Mouse (Mus musculus): Measurements from ENCODE around the gene Trappc1. TPM values are rescaled to one million over a fixed set of nuclear protein-coding genes. Genes with fewer than 3 reads are reported as not detected.

The Trappc1 gene
- polyA plus RNA-seq, 1 experiment: 114 TPM

GRCm38 (mm10) chr11:69331152-69331551 is 7.4 kb downstream of the Trappc1 start:
- no peak overlapping the region for H3K4me3 ChIP-seq (ENCODE audit: insufficient read depth, poor library complexity, severe bottlenecking)
- H3K79me3 ChIP-seq (ENCODE audit: low read depth): no peaks in the 10 kb centered on the region
- TF ChIP-seq MYOG (IDR thresholded peaks at IDR 0.05; ENCODE audit: control insufficient read depth, extremely low read depth, insufficient read length): no peak
- no peak for TF ChIP-seq MYOD1 (IDR thresholded peaks at IDR 0.05; ENCODE audit: control insufficient read depth, insufficient read length, low read depth)
- TF ChIP-seq MAX (IDR thresholded peaks at IDR 0.05): no peak
- TF ChIP-seq FOSL1 (IDR thresholded peaks at IDR 0.05; ENCODE audit: insufficient read depth, low read length, poor library complexity, severe bottlenecking): no peak
- TF ChIP-seq CEBPB (IDR thresholded peaks at IDR 0.05; ENCODE audit: low read depth): no peak
- TF ChIP-seq USF1 (IDR thresholded peaks at IDR 0.05; ENCODE audit: low read depth): no peak
- TF ChIP-seq CTCF (IDR thresholded peaks at IDR 0.05; ENCODE audit: control insufficient read depth, insufficient read depth, insufficient read length): no peak

GRCm38 (mm10) chr11:69331929-69332405 is 8.2 kb downstream of the Trappc1 start:
- Histone ChIP-seq H3ac (ENCODE audit: control insufficient read depth, insufficient read length, low read depth) (no peak overlapping the region), H3K4me3 (ENCODE audit: insufficient read depth, poor library complexity, severe bottlenecking) (no peak overlapping the region), H3K79me3 (ENCODE audit: low read depth) (no peaks in the 10 kb centered on the region), H3K79me2 (ENCODE audit: control insufficient read depth, insufficient read depth) (no peaks in the 10 kb centered on the region), H3K27me3 (ENCODE audit: control insufficient read depth, insufficient read depth, insufficient read length) (no peaks in the 10 kb centered on the region), H3K36me3 (ENCODE audit: control insufficient read depth, insufficient read depth) (no peaks in the 10 kb centered on the region)
- no peak for TF ChIP-seq FOSL1 (IDR thresholded peaks at IDR 0.05; ENCODE audit: insufficient read depth, low read length, poor library complexity, severe bottlenecking)
- no peak for TF ChIP-seq MYOG (IDR thresholded peaks at IDR 0.05; ENCODE audit: control insufficient read depth, extremely low read depth, insufficient read length)
- no peak for TF ChIP-seq MAX (IDR thresholded peaks at IDR 0.05)

More at GRCm38 (mm10) chr11:69331152-69331551, 7.4 kb downstream of the Trappc1 start:
- Histone ChIP-seq H3K36me3 (ENCODE audit: control insufficient read depth, insufficient read depth) (no peaks in the 10 kb centered on the region), H3K79me2 (ENCODE audit: control insufficient read depth, insufficient read depth) (no peaks in the 10 kb centered on the region), H3K27me3 (ENCODE audit: control insufficient read depth, insufficient read depth, insufficient read length) (no peaks in the 10 kb centered on the region), H3ac (ENCODE audit: control insufficient read depth, insufficient read length, low read depth) (no peak overlapping the region)

GRCm38 (mm10) chr11:69332713-69333253 is 9.0 kb downstream of the Trappc1 start:
- no peak overlapping the region for H3K4me3 ChIP-seq (ENCODE audit: insufficient read depth, poor library complexity, severe bottlenecking)
- TF ChIP-seq FOSL1 (IDR thresholded peaks at IDR 0.05; ENCODE audit: insufficient read depth, low read length, poor library complexity, severe bottlenecking): no peak
- no peak for TF ChIP-seq MYOG (IDR thresholded peaks at IDR 0.05; ENCODE audit: control insufficient read depth, extremely low read depth, insufficient read length)
- no peak for TF ChIP-seq CTCF (IDR thresholded peaks at IDR 0.05; ENCODE audit: control insufficient read depth, insufficient read depth, insufficient read length)
- TF ChIP-seq CEBPB (IDR thresholded peaks at IDR 0.05; ENCODE audit: low read depth): no peak
- TF ChIP-seq USF1 (IDR thresholded peaks at IDR 0.05; ENCODE audit: low read depth): no peak
- TF ChIP-seq MYOD1 (IDR thresholded peaks at IDR 0.05; ENCODE audit: control insufficient read depth, insufficient read length, low read depth): no peak
- TF ChIP-seq MAX (IDR thresholded peaks at IDR 0.05): no peak

GRCm38 (mm10) chr11:69333922-69334321 is 10.1 kb downstream of the Trappc1 start:
- H3ac ChIP-seq (ENCODE audit: control insufficient read depth, insufficient read length, low read depth): no peak overlapping the region
- no peaks in the 10 kb centered on the region for H3K27me3 ChIP-seq (ENCODE audit: control insufficient read depth, insufficient read depth, insufficient read length)
- TF ChIP-seq MYOG (IDR thresholded peaks at IDR 0.05; ENCODE audit: control insufficient read depth, extremely low read depth, insufficient read length) (no peak), MAX (IDR thresholded peaks at IDR 0.05) (peak; percentile 29), FOSL1 (IDR thresholded peaks at IDR 0.05; ENCODE audit: insufficient read depth, low read length, poor library complexity, severe bottlenecking) (no peak), USF1 (IDR thresholded peaks at IDR 0.05; ENCODE audit: low read depth) (no peak)
- no peaks in the 10 kb centered on the region for H3K79me3 ChIP-seq (ENCODE audit: low read depth)
- no peaks in the 10 kb centered on the region for H3K36me3 ChIP-seq (ENCODE audit: control insufficient read depth, insufficient read depth)
- H3K79me2 ChIP-seq (ENCODE audit: control insufficient read depth, insufficient read depth): no peaks in the 10 kb centered on the region
- H3K4me3 ChIP-seq (ENCODE audit: insufficient read depth, poor library complexity, severe bottlenecking): no peak overlapping the region

More at GRCm38 (mm10) chr11:69332713-69333253, 9.0 kb downstream of the Trappc1 start:
- no peaks in the 10 kb centered on the region for H3K79me2 ChIP-seq (ENCODE audit: control insufficient read depth, insufficient read depth)
- no peaks in the 10 kb centered on the region for H3K36me3 ChIP-seq (ENCODE audit: control insufficient read depth, insufficient read depth)
- no peaks in the 10 kb centered on the region for H3K79me3 ChIP-seq (ENCODE audit: low read depth)
- H3K27me3 ChIP-seq (ENCODE audit: control insufficient read depth, insufficient read depth, insufficient read length): no peaks in the 10 kb centered on the region
- no peak overlapping the region for H3ac ChIP-seq (ENCODE audit: control insufficient read depth, insufficient read length, low read depth)

- Histone ChIP-seq H3ac (ENCODE audit: control insufficient read depth, insufficient read length, low read depth) (no peak overlapping the region), H3K27me3 (ENCODE audit: control insufficient read depth, insufficient read depth, insufficient read length) (no peaks in the 10 kb centered on the region), H3K4me3 (ENCODE audit: insufficient read depth, poor library complexity, severe bottlenecking) (no peak overlapping the region), H3K36me3 (ENCODE audit: control insufficient read depth, insufficient read depth) (no peaks in the 10 kb centered on the region), H3K79me3 (ENCODE audit: low read depth) (no peaks in the 10 kb centered on the region), H3K79me2 (ENCODE audit: control insufficient read depth, insufficient read depth) (no peaks in the 10 kb centered on the region)
- TF ChIP-seq FOSL1 (IDR thresholded peaks at IDR 0.05; ENCODE audit: insufficient read depth, low read length, poor library complexity, severe bottlenecking) (peak; percentile 68), CEBPB (IDR thresholded peaks at IDR 0.05; ENCODE audit: low read depth) (peak; percentile 87), MAX (IDR thresholded peaks at IDR 0.05) (peak; percentile 93), MYOD1 (IDR thresholded peaks at IDR 0.05; ENCODE audit: control insufficient read depth, insufficient read length, low read depth) (no peak), CTCF (IDR thresholded peaks at IDR 0.05; ENCODE audit: control insufficient read depth, insufficient read depth, insufficient read length) (no peak), MYOG (IDR thresholded peaks at IDR 0.05; ENCODE audit: control insufficient read depth, extremely low read depth, insufficient read length) (no peak), USF1 (IDR thresholded peaks at IDR 0.05; ENCODE audit: low read depth) (no peak)
Measured at GRCm38 (mm10) chr11:69334796-69335195, 11.0 kb downstream of the Trappc1 start.

Data from C2C12 (cell line).